Mouse (Mus musculus): ENCODE results near the gene Slc35c2. TPM values are rescaled to one million over a fixed set of nuclear protein-coding genes. Genes with fewer than 3 reads are reported as not detected.

Slc35c2 gene
- polyA plus RNA-seq (2015; fragmentation: Nextera tagmentation; extraction: Ambion mirVana) = 51.6 and 55.7 TPM in 2 replicates

- H3K4me1 ChIP-seq (replicated peaks; ENCODE audit: insufficient read depth, low read length) = peaks cover 11% of the 10 kb centered on the region
- H3K4me3 ChIP-seq (replicated peaks; ENCODE audit: low read depth, low read length) = peak within 1 kb of the TSS; percentile 54
- no peaks in the 10 kb centered on the region for H3K9me3 ChIP-seq (replicated peaks; ENCODE audit: low read length)
- peak; percentile 39; the same call in 1 of the 2 replicates for TF ChIP-seq CTCF (IDR thresholded peaks at IDR 0.05; ENCODE audit: low read depth)
- DNase-seq (ENCODE audit: low spot score) = peak; percentile 94
- peak within 1 kb of the TSS; percentile 32; the same call in 1 of the 2 replicates for H3K27ac ChIP-seq
- peaks cover 23% of the 10 kb centered on the region for H3K36me3 ChIP-seq (ENCODE audit: insufficient read depth, low read length)
- H3K4me2 ChIP-seq (ENCODE audit: low read length) = peak within 1 kb of the TSS; percentile 82
- peak; percentile 89 for ATAC-seq (replicated peaks; ENCODE audit: low FRiP score, low read depth)
- no peaks in the 10 kb centered on the region for H3K27me3 ChIP-seq (ENCODE audit: insufficient read depth, low read length)
- peak within 1 kb of the TSS; percentile 64 for H3K9ac ChIP-seq (ENCODE audit: low read depth, low read length)
- WGBS = under 1% methylated on average over 49 of the region's 49 CpGs
These were observed at the start of gene Slc35c2 for GRCm38 (mm10) chr2:165287202-165287984. Slc35c2 (minus strand) TSS chr2:165287869.

GRCm38 (mm10) chr2:165337191-165337590 lies 49.5 kb upstream of the Slc35c2 start:
- DNase-seq (ENCODE audit: low spot score) (peak; percentile 77), ATAC-seq (replicated peaks; ENCODE audit: low FRiP score, low read depth) (no peak)
- peak; percentile 84 for TF ChIP-seq CTCF (IDR thresholded peaks at IDR 0.05; ENCODE audit: low read depth)
- H3K27me3 ChIP-seq (ENCODE audit: insufficient read depth, low read length) = no peaks in the 10 kb centered on the region
- H3K9ac ChIP-seq (ENCODE audit: low read depth, low read length) = no peak overlapping the region
- no peak overlapping the region for H3K27ac ChIP-seq
- 0 out of 2 replicates have a peak, but pooled peaks cover 4% of the 10 kb centered on the region for H3K4me1 ChIP-seq (replicated peaks; ENCODE audit: insufficient read depth, low read length)
- no peaks in the 10 kb centered on the region for H3K36me3 ChIP-seq (ENCODE audit: insufficient read depth, low read length)
- no peaks in the 10 kb centered on the region for H3K9me3 ChIP-seq (replicated peaks; ENCODE audit: low read length)
- 26% methylated on average over 3 of the region's 3 CpGs for WGBS
- H3K4me2 ChIP-seq (ENCODE audit: low read length) = no peak overlapping the region
- H3K4me3 ChIP-seq (replicated peaks; ENCODE audit: low read depth, low read length) = no peak overlapping the region

- no peaks in the 10 kb centered on the region for H3K9me3 ChIP-seq (replicated peaks; ENCODE audit: low read length)
These were observed 45.0 kb upstream of the Slc35c2 start for GRCm38 (mm10) chr2:165332610-165333210.

GRCm38 (mm10) chr2:165329703-165330102 lies 42.0 kb upstream of the Slc35c2 start:
- WGBS = 32% methylated on average over 3 of the region's 3 CpGs
- H3K9me3 ChIP-seq (replicated peaks; ENCODE audit: low read length) = no peaks in the 10 kb centered on the region
- H3K4me3 ChIP-seq (replicated peaks; ENCODE audit: low read depth, low read length) = no peak overlapping the region
- TF ChIP-seq CTCF (IDR thresholded peaks at IDR 0.05; ENCODE audit: low read depth) = no peak
- no peak overlapping the region for H3K27ac ChIP-seq
- H3K36me3 ChIP-seq (ENCODE audit: insufficient read depth, low read length) = no peaks in the 10 kb centered on the region
- H3K9ac ChIP-seq (ENCODE audit: low read depth, low read length) = no peak overlapping the region
- no peak for ATAC-seq (replicated peaks; ENCODE audit: low FRiP score, low read depth)
- no peak overlapping the region for H3K4me2 ChIP-seq (ENCODE audit: low read length)
- H3K27me3 ChIP-seq (ENCODE audit: insufficient read depth, low read length) = no peaks in the 10 kb centered on the region
- DNase-seq (ENCODE audit: low spot score) = no peak
- peaks cover 5% of the 10 kb centered on the region for H3K4me1 ChIP-seq (replicated peaks; ENCODE audit: insufficient read depth, low read length)

More at GRCm38 (mm10) chr2:165332610-165333210, 45.0 kb upstream of the Slc35c2 start:
- DNase-seq (ENCODE audit: low spot score) (no peak), ATAC-seq (replicated peaks; ENCODE audit: low FRiP score, low read depth) (no peak)
- H3K27me3 ChIP-seq (ENCODE audit: insufficient read depth, low read length) = no peaks in the 10 kb centered on the region
- no peak overlapping the region for H3K27ac ChIP-seq
- no peak overlapping the region for H3K9ac ChIP-seq (ENCODE audit: low read depth, low read length)
- H3K4me3 ChIP-seq (replicated peaks; ENCODE audit: low read depth, low read length) = no peak overlapping the region
- H3K36me3 ChIP-seq (ENCODE audit: insufficient read depth, low read length) = no peaks in the 10 kb centered on the region
- H3K4me2 ChIP-seq (ENCODE audit: low read length) = no peak overlapping the region
- WGBS = 54% methylated on average over 14 of the region's 14 CpGs
- 0 out of 2 replicates have a peak, but pooled peaks cover 3% of the 10 kb centered on the region for H3K4me1 ChIP-seq (replicated peaks; ENCODE audit: insufficient read depth, low read length)
- TF ChIP-seq CTCF (IDR thresholded peaks at IDR 0.05; ENCODE audit: low read depth) = no peak

GRCm38 (mm10) chr2:165328746-165329145 lies 41.1 kb upstream of the Slc35c2 start:
- ATAC-seq (replicated peaks; ENCODE audit: low FRiP score, low read depth) (no peak), DNase-seq (ENCODE audit: low spot score) (no peak)
- TF ChIP-seq CTCF (IDR thresholded peaks at IDR 0.05; ENCODE audit: low read depth) = no peak
- Histone ChIP-seq H3K9ac (ENCODE audit: low read depth, low read length) (no peak overlapping the region), H3K9me3 (replicated peaks; ENCODE audit: low read length) (no peaks in the 10 kb centered on the region), H3K4me1 (replicated peaks; ENCODE audit: insufficient read depth, low read length) (peaks cover 14% of the 10 kb centered on the region), H3K36me3 (ENCODE audit: insufficient read depth, low read length) (no peaks in the 10 kb centered on the region), H3K27me3 (ENCODE audit: insufficient read depth, low read length) (no peaks in the 10 kb centered on the region), H3K27ac (no peak overlapping the region), H3K4me3 (replicated peaks; ENCODE audit: low read depth, low read length) (no peak overlapping the region), H3K4me2 (ENCODE audit: low read length) (no peak overlapping the region)
- WGBS = 80% methylated on average over 5 of the region's 5 CpGs

GRCm38 (mm10) chr2:165327386-165327785 lies 39.7 kb upstream of the Slc35c2 start:
- H3K4me2 ChIP-seq (ENCODE audit: low read length) = peak overlapping the region; percentile 88
- H3K27ac ChIP-seq = peak overlapping the region; percentile 74; the same call in 1 of the 2 replicates
- H3K27me3 ChIP-seq (ENCODE audit: insufficient read depth, low read length) = no peaks in the 10 kb centered on the region
- ATAC-seq (replicated peaks; ENCODE audit: low FRiP score, low read depth) (no peak), DNase-seq (ENCODE audit: low spot score) (no peak)
- WGBS = 41% methylated on average over 7 of the region's 7 CpGs
- no peak overlapping the region for H3K4me3 ChIP-seq (replicated peaks; ENCODE audit: low read depth, low read length)
- H3K9me3 ChIP-seq (replicated peaks; ENCODE audit: low read length) = no peaks in the 10 kb centered on the region
- no peak for TF ChIP-seq CTCF (IDR thresholded peaks at IDR 0.05; ENCODE audit: low read depth)
- H3K4me1 ChIP-seq (replicated peaks; ENCODE audit: insufficient read depth, low read length) = peaks cover 20% of the 10 kb centered on the region
- no peak overlapping the region; the same call in 1 of the 2 replicates for H3K9ac ChIP-seq (ENCODE audit: low read depth, low read length)
- H3K36me3 ChIP-seq (ENCODE audit: insufficient read depth, low read length) = no peaks in the 10 kb centered on the region
